Mouse (Mus musculus): ENCODE results near the gene Mbd5. TPM values are rescaled to one million over a fixed set of nuclear protein-coding genes. Genes with fewer than 3 reads are reported as not detected.

Gene Mbd5
- polyA plus RNA-seq, 2 experiments, result 14.3 to 30.9 TPM

- Histone ChIP-seq H3K4me2 (replicated peaks; ENCODE audit: low read depth, low read length, severe bottlenecking) (no peak overlapping the region), H3K4me1 (ENCODE audit: control insufficient read depth, insufficient read depth, low read length) (no peaks in the 10 kb centered on the region), H3K27ac (replicated peaks; ENCODE audit: low read depth, low read length) (no peak overlapping the region), H3K27me3 (ENCODE audit: control insufficient read depth, insufficient read depth, low read length) (no peaks in the 10 kb centered on the region), H3K9me3 (ENCODE audit: control insufficient read depth, low read length) (no peaks in the 10 kb centered on the region), H3K4me3 (replicated peaks; ENCODE audit: low read length) (no peak overlapping the region), H3K9ac (ENCODE audit: low read depth, low read length, severe bottlenecking) (no peak overlapping the region), H3K36me3 (ENCODE audit: control insufficient read depth, insufficient read depth, low read length) (no peaks in the 10 kb centered on the region)
- ATAC-seq (ENCODE audit: low FRiP score, low read depth) (no peak), DNase-seq (ENCODE audit: low spot score) (no peak)
- WGBS, result 91% methylated on average over 5 of the region's 5 CpGs
- no peak for TF ChIP-seq POLR2A (IDR thresholded peaks at IDR 0.05; ENCODE audit: borderline replicate concordance, extremely low read depth, insufficient read depth, insufficient read length)
These were observed 211.1 kb downstream of the Mbd5 start for GRCm38 (mm10) chr2:49160232-49160947.

DNA sequence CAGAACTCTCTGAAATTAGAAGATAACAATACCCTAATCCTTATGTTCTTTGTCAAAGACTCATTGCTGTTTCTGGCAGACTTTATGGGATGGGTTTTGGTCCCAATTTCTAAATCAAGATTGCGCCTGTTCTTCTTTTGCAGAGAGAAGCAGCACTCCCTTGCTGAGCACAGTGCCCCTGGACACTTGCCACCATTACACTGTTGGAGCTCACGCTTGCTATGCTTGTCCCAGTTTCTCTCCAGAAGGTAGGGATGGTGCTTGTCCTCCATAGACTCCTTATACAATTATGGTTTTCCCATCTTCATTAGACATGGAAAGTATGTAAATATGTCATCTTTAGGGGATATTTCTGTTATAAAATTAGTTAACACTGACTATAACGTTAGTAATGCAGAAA is 220.5 kb downstream of the Mbd5 start:
- Histone ChIP-seq H3K9me3 (ENCODE audit: control insufficient read depth, low read length) (no peaks in the 10 kb centered on the region), H3K27me3 (ENCODE audit: control insufficient read depth, insufficient read depth, low read length) (no peaks in the 10 kb centered on the region), H3K4me1 (ENCODE audit: control insufficient read depth, insufficient read depth, low read length) (no peaks in the 10 kb centered on the region), H3K9ac (ENCODE audit: low read depth, low read length, severe bottlenecking) (no peak overlapping the region), H3K4me3 (replicated peaks; ENCODE audit: low read length) (no peak overlapping the region), H3K27ac (replicated peaks; ENCODE audit: low read depth, low read length) (no peak overlapping the region), H3K4me2 (replicated peaks; ENCODE audit: low read depth, low read length, severe bottlenecking) (no peak overlapping the region), H3K36me3 (ENCODE audit: control insufficient read depth, insufficient read depth, low read length) (peaks cover 5% of the 10 kb centered on the region; the same call in 1 of the 2 replicates)
- no peak for TF ChIP-seq POLR2A (IDR thresholded peaks at IDR 0.05; ENCODE audit: borderline replicate concordance, extremely low read depth, insufficient read depth, insufficient read length)
- DNase-seq (ENCODE audit: low spot score) (no peak), ATAC-seq (ENCODE audit: low FRiP score, low read depth) (no peak)
- 85% methylated on average over 3 of the region's 3 CpGs for WGBS

DNA sequence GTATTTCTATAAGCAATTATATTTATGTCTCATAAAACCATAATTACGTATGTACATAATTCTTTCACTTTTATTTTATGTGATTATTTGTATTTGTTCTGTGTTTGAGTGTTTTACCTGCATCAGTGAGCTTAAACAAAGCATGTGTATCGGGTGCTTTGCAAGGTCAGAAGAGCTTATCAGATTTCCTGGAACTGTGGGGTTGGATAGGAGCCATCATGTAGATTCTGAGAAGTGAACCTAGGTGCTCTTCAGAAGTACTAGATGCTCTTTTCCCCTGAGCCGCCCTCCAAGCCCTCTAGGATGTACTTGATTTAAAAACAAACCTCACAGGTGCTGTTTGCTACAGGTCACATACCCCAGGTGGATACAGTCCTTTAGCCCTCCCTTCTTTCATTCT is 227.7 kb downstream of the Mbd5 start:
- 84% methylated on average over 3 of the region's 3 CpGs for WGBS

DNA sequence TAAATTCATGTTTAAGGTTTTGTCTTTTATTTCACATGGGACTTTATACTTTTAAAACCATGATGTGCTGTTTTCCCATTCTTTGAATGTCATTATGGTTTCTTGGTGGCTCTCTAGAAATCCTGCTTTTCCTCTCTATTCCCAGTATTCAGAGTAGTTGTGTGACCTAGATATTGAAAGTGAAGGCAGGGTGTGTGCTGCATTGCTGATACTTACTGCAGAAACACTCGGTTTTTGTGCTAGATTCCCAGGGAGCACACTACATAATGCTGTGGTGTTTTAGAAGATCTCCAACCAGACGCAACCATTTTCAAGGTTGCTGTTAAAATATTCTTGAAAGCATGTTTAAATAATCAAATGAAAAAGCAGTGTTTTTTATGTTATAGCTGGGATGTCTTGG is 241.7 kb downstream of the Mbd5 start:
- ATAC-seq (ENCODE audit: low FRiP score, low read depth) (no peak), DNase-seq (ENCODE audit: low spot score) (no peak)
- Histone ChIP-seq H3K4me2 (replicated peaks; ENCODE audit: low read depth, low read length, severe bottlenecking) (no peak overlapping the region), H3K9ac (ENCODE audit: low read depth, low read length, severe bottlenecking) (no peak overlapping the region), H3K27me3 (ENCODE audit: control insufficient read depth, insufficient read depth, low read length) (no peaks in the 10 kb centered on the region), H3K4me1 (ENCODE audit: control insufficient read depth, insufficient read depth, low read length) (no peaks in the 10 kb centered on the region), H3K36me3 (ENCODE audit: control insufficient read depth, insufficient read depth, low read length) (no peaks in the 10 kb centered on the region), H3K4me3 (replicated peaks; ENCODE audit: low read length) (no peak overlapping the region), H3K9me3 (ENCODE audit: control insufficient read depth, low read length) (no peaks in the 10 kb centered on the region), H3K27ac (replicated peaks; ENCODE audit: low read depth, low read length) (no peak overlapping the region)
- TF ChIP-seq POLR2A (IDR thresholded peaks at IDR 0.05; ENCODE audit: borderline replicate concordance, extremely low read depth, insufficient read depth, insufficient read length), result no peak
- WGBS, result 83% methylated on average over 2 of the region's 2 CpGs

More for the DNA sequence above, 227.7 kb downstream of the Mbd5 start:
- DNase-seq (ENCODE audit: low spot score), result no peak
- no peak for ATAC-seq (ENCODE audit: low FRiP score, low read depth)
- no peak overlapping the region for H3K4me2 ChIP-seq (replicated peaks; ENCODE audit: low read depth, low read length, severe bottlenecking)
- TF ChIP-seq POLR2A (IDR thresholded peaks at IDR 0.05; ENCODE audit: borderline replicate concordance, extremely low read depth, insufficient read depth, insufficient read length), result no peak
- H3K27me3 ChIP-seq (ENCODE audit: control insufficient read depth, insufficient read depth, low read length), result no peaks in the 10 kb centered on the region
- no peaks in the 10 kb centered on the region for H3K36me3 ChIP-seq (ENCODE audit: control insufficient read depth, insufficient read depth, low read length)
- H3K4me1 ChIP-seq (ENCODE audit: control insufficient read depth, insufficient read depth, low read length), result no peaks in the 10 kb centered on the region
- no peaks in the 10 kb centered on the region for H3K9me3 ChIP-seq (ENCODE audit: control insufficient read depth, low read length)
- no peak overlapping the region for H3K9ac ChIP-seq (ENCODE audit: low read depth, low read length, severe bottlenecking)
- H3K27ac ChIP-seq (replicated peaks; ENCODE audit: low read depth, low read length), result no peak overlapping the region
- no peak overlapping the region for H3K4me3 ChIP-seq (replicated peaks; ENCODE audit: low read length)

GRCm38 (mm10) chr2:49191695-49192094 is 242.4 kb downstream of the Mbd5 start:
- ATAC-seq (ENCODE audit: low FRiP score, low read depth), result no peak
- no peak overlapping the region for H3K9ac ChIP-seq (ENCODE audit: low read depth, low read length, severe bottlenecking)
- DNase-seq (ENCODE audit: low spot score), result no peak
- no peak overlapping the region for H3K4me2 ChIP-seq (replicated peaks; ENCODE audit: low read depth, low read length, severe bottlenecking)
- no peaks in the 10 kb centered on the region for H3K9me3 ChIP-seq (ENCODE audit: control insufficient read depth, low read length)
- 96% methylated on average over 3 of the region's 3 CpGs for WGBS
- no peak overlapping the region for H3K27ac ChIP-seq (replicated peaks; ENCODE audit: low read depth, low read length)
- H3K4me3 ChIP-seq (replicated peaks; ENCODE audit: low read length), result no peak overlapping the region
- H3K4me1 ChIP-seq (ENCODE audit: control insufficient read depth, insufficient read depth, low read length), result no peaks in the 10 kb centered on the region
- no peaks in the 10 kb centered on the region for H3K36me3 ChIP-seq (ENCODE audit: control insufficient read depth, insufficient read depth, low read length)
- no peak for TF ChIP-seq POLR2A (IDR thresholded peaks at IDR 0.05; ENCODE audit: borderline replicate concordance, extremely low read depth, insufficient read depth, insufficient read length)
- H3K27me3 ChIP-seq (ENCODE audit: control insufficient read depth, insufficient read depth, low read length), result no peaks in the 10 kb centered on the region

Measured in limb, embryonic 14.5 days (tissue).